Comparison of ENCODE assay signal across 8 mouse cellular contexts in genomic region chr14:58071120-58071641, GRCm38 (mm10). TPM values are rescaled to one million over a fixed set of nuclear protein-coding genes. Genes with fewer than 3 reads are reported as not detected.
DNase-seq lines count a peak whose midpoint lies in the region; ATAC-seq lines count a peak whose summit lies in the region.

No protein-coding gene starts in this region.

- H3K4me2 ChIP-seq in forebrain, embryonic 16.5 days (ENCODE audit: low read length): peak overlapping the region; percentile 96
- H3K4me2 ChIP-seq in hindbrain, embryonic 11.5 days (replicated peaks; ENCODE audit: low read depth, low read length): peak overlapping the region; percentile 96
- H3K4me2 ChIP-seq in stomach, embryonic 15.5 days: peak overlapping the region; percentile 93

- peak; percentile 73 for DNase-seq in hindbrain, embryonic 11.5 days (ENCODE audit: low spot score)
- DNase-seq in left cerebral cortex, postnatal 36 days (ENCODE audit: low spot score in 2 of 2): peak; percentile 37 to 38

- intact Hi-C loops in left cerebral cortex, postnatal 36 days (cut with DNase I): loop anchor here (5.0 kb wide), 1 partner anchor 1131 kb away; the partner anchor contains the start of gene Rcbtb1

- H3K27ac ChIP-seq in brown adipose tissue, adult 24 weeks (replicated peaks; ENCODE audit: low read depth, low read length): peak overlapping the region; percentile 53
- no peak overlapping the region for H3K27ac ChIP-seq in forebrain, embryonic 16.5 days (ENCODE audit: low read length)
- no peak overlapping the region for H3K27ac ChIP-seq in hindbrain, embryonic 11.5 days (ENCODE audit: low read depth, low read length)
- peak overlapping the region; percentile 72 for H3K27ac ChIP-seq in stomach, embryonic 15.5 days

- H3K4me3 ChIP-seq in erythroblast, embryonic 14.5 days (replicated peaks): peak overlapping the region; percentile 15
- peak overlapping the region; percentile 95 for H3K4me3 ChIP-seq in brown adipose tissue, adult 24 weeks (ENCODE audit: insufficient read depth, low read depth, low read length)
- peak overlapping the region; percentile 71 for H3K4me3 ChIP-seq in forebrain, embryonic 16.5 days (replicated peaks; ENCODE audit: low read length)
- H3K4me3 ChIP-seq in hindbrain, embryonic 11.5 days (ENCODE audit: low read depth, low read length): peak overlapping the region; percentile 57
- H3K4me3 ChIP-seq in stomach, embryonic 15.5 days (replicated peaks): peak overlapping the region; percentile 61

- no peak for ATAC-seq in erythroblast, adult 5-6 weeks (replicated peaks; ENCODE audit: low FRiP score, poor library complexity, severe bottlenecking)
- peak; percentile 5; the same call in 1 of the 2 replicates for ATAC-seq in forebrain, embryonic 16.5 days
- ATAC-seq in hindbrain, embryonic 11.5 days (ENCODE audit: low FRiP score): peak; percentile 40; the same call in 1 of the 2 replicates
- 0 out of 2 replicates have a peak, but pooled peaks have one; percentile 20 for ATAC-seq in megakaryocyte, adult 5-6 weeks (ENCODE audit: poor library complexity, severe bottlenecking)
- peak; percentile 1; the same call in 1 of the 2 replicates for ATAC-seq in stomach, embryonic 15.5 days (ENCODE audit: insufficient read depth, low FRiP score, low read depth)

- H3K27me3 ChIP-seq in erythroblast, embryonic 14.5 days (ENCODE audit: control insufficient read depth): peaks cover 80% of the 10 kb centered on the region
- peaks cover 36% of the 10 kb centered on the region for H3K27me3 ChIP-seq in forebrain, embryonic 16.5 days (replicated peaks; ENCODE audit: control insufficient read depth, insufficient read depth, low read length)
- H3K27me3 ChIP-seq in hindbrain, embryonic 11.5 days (ENCODE audit: control insufficient read depth, insufficient read depth, low read length): peaks cover 38% of the 10 kb centered on the region
- H3K27me3 ChIP-seq in stomach, embryonic 15.5 days (replicated peaks): peaks cover 42% of the 10 kb centered on the region

- WGBS in forebrain, embryonic 16.5 days: under 1% methylated on average over 31 of the region's 31 CpGs
- 0% methylated on average over 30 of the region's 31 CpGs for WGBS in hindbrain, embryonic 11.5 days
- WGBS in stomach, embryonic 15.5 days: under 1% methylated on average over 31 of the region's 31 CpGs

- H3K9me3 ChIP-seq in erythroblast, embryonic 14.5 days (ENCODE audit: control insufficient read depth, low read length): peaks cover 2% of the 10 kb centered on the region; the same call in 1 of the 2 replicates
- no peaks in the 10 kb centered on the region for H3K9me3 ChIP-seq in forebrain, embryonic 16.5 days (ENCODE audit: control insufficient read depth, low read length)
- H3K9me3 ChIP-seq in hindbrain, embryonic 11.5 days (ENCODE audit: control insufficient read depth, low read length): no peaks in the 10 kb centered on the region
- no peaks in the 10 kb centered on the region for H3K9me3 ChIP-seq in stomach, embryonic 15.5 days

- peak overlapping the region; percentile 55 for H3K9ac ChIP-seq in forebrain, embryonic 16.5 days (replicated peaks; ENCODE audit: low read depth, low read length)
- H3K9ac ChIP-seq in hindbrain, embryonic 11.5 days (ENCODE audit: low read depth, low read length): peak overlapping the region; percentile 68
- H3K9ac ChIP-seq in stomach, embryonic 15.5 days: peak overlapping the region; percentile 29

- no peaks in the 10 kb centered on the region for H3K36me3 ChIP-seq in erythroblast, embryonic 14.5 days (ENCODE audit: control insufficient read depth)
- no peaks in the 10 kb centered on the region for H3K36me3 ChIP-seq in forebrain, embryonic 16.5 days (ENCODE audit: control insufficient read depth, insufficient read depth)
- no peaks in the 10 kb centered on the region for H3K36me3 ChIP-seq in hindbrain, embryonic 11.5 days (ENCODE audit: control insufficient read depth, insufficient read depth, low read length)
- H3K36me3 ChIP-seq in stomach, embryonic 15.5 days: no peaks in the 10 kb centered on the region

- no peaks in the 10 kb centered on the region for H3K4me1 ChIP-seq in erythroblast, embryonic 14.5 days (ENCODE audit: control insufficient read depth)
- no peaks in the 10 kb centered on the region; the same call in 1 of the 2 replicates for H3K4me1 ChIP-seq in brown adipose tissue, adult 24 weeks (ENCODE audit: control insufficient read depth, insufficient read depth, insufficient read length, low read length)
- H3K4me1 ChIP-seq in forebrain, embryonic 16.5 days (replicated peaks; ENCODE audit: control insufficient read depth, insufficient read depth, low read length): peaks cover 54% of the 10 kb centered on the region
- H3K4me1 ChIP-seq in hindbrain, embryonic 11.5 days (replicated peaks; ENCODE audit: control insufficient read depth, insufficient read depth, low read length): peaks cover 9% of the 10 kb centered on the region
- H3K4me1 ChIP-seq in stomach, embryonic 15.5 days: peaks cover 33% of the 10 kb centered on the region

RNA-seq across cellular contexts. Expression of gene Fgf9, which starts 0.8 kb away (rescaled TPM):
- polyA plus RNA-seq in erythroblast, embryonic 14.5 days (2012): not detected in 2 replicates
- not detected in 2 replicates for total RNA-seq in erythroblast, adult 5-6 weeks (2015; ENCODE audit: low replicate concordance)
- not detected in 2 replicates for total RNA-seq in erythroblast, adult 5-6 weeks (2017; ENCODE audit: low replicate concordance)
- 1.3 and 2.9 TPM in 2 replicates for polyA plus RNA-seq in brown adipose tissue, adult 24 weeks (2012; ENCODE audit: insufficient read depth, insufficient read length, missing spikeins)
- polyA plus RNA-seq in forebrain, embryonic 16.5 days (2015; fragmentation: Nextera tagmentation; extraction: Ambion mirVana): 7.4 and 10.1 TPM in 2 replicates
- polyA plus RNA-seq in hindbrain, embryonic 11.5 days (2014; fragmentation: Nextera tagmentation; extraction: Ambion mirVana): 4.7 and 6.6 TPM in 2 replicates
- total RNA-seq in left cerebral cortex, postnatal 36 days (2021): 10 to 100 TPM; 20.3 to 23.4 TPM
- total RNA-seq in megakaryocyte, adult 5-6 weeks (2015): not detected in 2 replicates
- not detected in 2 replicates for total RNA-seq in megakaryocyte, adult 5-6 weeks (2017)
- 11.8 and 12.6 TPM in 2 replicates for polyA plus RNA-seq in stomach, embryonic 15.5 days (2015; fragmentation: Nextera tagmentation; extraction: Ambion mirVana)

Comparison
In these comparisons a context has a peak if more than half of its experiments do, and no peak if none do; other contexts are left out.
1. H3K4me3 ChIP-seq: peak in every context shown above with its lines; median percentile 95 in brown adipose tissue, adult 24 weeks; 71 in forebrain, embryonic 16.5 days; 61 in stomach, embryonic 15.5 days; 57 in hindbrain, embryonic 11.5 days; 15 in erythroblast, embryonic 14.5 days.
2. H3K27ac ChIP-seq: peak in brown adipose tissue, adult 24 weeks (single experiment) and stomach, embryonic 15.5 days (single experiment); none in forebrain, embryonic 16.5 days (single experiment) and hindbrain, embryonic 11.5 days (single experiment).
3. Peak in every context shown above with its lines, with median percentiles within 50 percentile points of each other: H3K4me2 ChIP-seq and H3K9ac ChIP-seq.